Mouse (Mus musculus) CH12.LX (cell line): Measurements from ENCODE around the gene Nynrin.

Experiments used
- CTCF ChIP-seq, 2 experiments: IDR thresholded peaks in 1 of 2; conservative IDR thresholded peaks in 1 of 2; 2 replicates each; pipeline ENCODE4 v1.5.1; 2011 to 2012; ENCODE audit warnings: low read depth in 2 of 2, low read length in 2 of 2, improper control_type of control experiment in 1 of 2, inconsistent platforms in 1 of 2, mild to moderate bottlenecking in 1 of 2, moderate library complexity in 1 of 2
- HCFC1 ChIP-seq: IDR thresholded peaks from 2 replicates; pipeline ENCODE4 v1.6.1; 2012; ENCODE audit warnings: low read depth, mild to moderate bottlenecking, inconsistent platforms, low read length, improper control_type of control experiment
- USF1 ChIP-seq: IDR thresholded peaks from 2 replicates; pipeline ENCODE4 v1.6.1; 2014; ENCODE audit warnings: low read depth, mild to moderate bottlenecking, inconsistent platforms, low read length, improper control_type of control experiment
- ZC3H11A ChIP-seq: IDR thresholded peaks from 2 replicates; pipeline ENCODE4 v1.6.1; 2012; ENCODE audit warnings: low read depth, mild to moderate bottlenecking, inconsistent platforms, low read length, improper control_type of control experiment

GRCm38 (mm10) chr14:55913406-55913805 is 59.6 kb downstream of the Nynrin start:
- TF ChIP-seq HCFC1 (no peak), CTCF (conservative IDR thresholded peaks at IDR 0.05 in 1 of 2, IDR thresholded peaks at IDR 0.05 in 1 of 2; ENCODE audit: low read depth in 2 of 2, low read length in 2 of 2) (no peak), ZC3H11A (no peak), USF1 (no peak)
